Mouse (Mus musculus): Measurements from ENCODE around the gene Bcl3. TPM values are rescaled to one million over a fixed set of nuclear protein-coding genes. Genes with fewer than 3 reads are reported as not detected.
A peak's percentile ranks its signal among the peaks of the same experiment; 100 is the strongest.

Bcl3 gene
- polyA plus RNA-seq, 1 experiment from 2014 or later, result 5.4 TPM

DNA sequence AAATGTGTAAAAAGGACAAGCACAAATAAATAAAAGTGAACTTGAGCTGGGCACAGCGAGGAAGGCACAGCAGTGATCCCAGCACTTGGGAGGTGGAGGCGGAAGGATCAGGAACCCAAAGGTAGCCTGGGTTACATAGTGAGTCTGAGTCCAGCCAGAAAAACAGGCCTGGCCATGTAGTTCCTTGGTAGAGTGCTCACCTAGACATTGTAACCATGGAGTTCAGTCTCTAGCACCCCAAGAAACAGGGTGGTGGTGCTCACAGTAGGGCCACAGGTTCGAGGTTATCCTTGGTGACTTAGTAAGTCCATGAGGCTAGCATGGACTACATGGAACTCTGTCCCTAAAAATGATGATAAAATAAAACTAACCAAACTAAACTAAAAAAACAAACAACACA, 18.4 kb upstream of the Bcl3 start:
- no peak for ATAC-seq (ENCODE audit: low read depth)
- Histone ChIP-seq H3K4me1 (replicated peaks; ENCODE audit: control insufficient read depth, insufficient read depth, low read length) (peaks cover 2% of the 10 kb centered on the region; the same call in 1 of the 2 replicates), H3K27ac (ENCODE audit: low read length) (no peak overlapping the region), H3K9me3 (ENCODE audit: control insufficient read depth, low read length) (no peaks in the 10 kb centered on the region), H3K36me3 (ENCODE audit: control insufficient read depth, insufficient read depth, low read length) (no peaks in the 10 kb centered on the region), H3K4me2 (ENCODE audit: low read depth, low read length) (no peak overlapping the region), H3K9ac (ENCODE audit: low read length) (no peak overlapping the region), H3K27me3 (ENCODE audit: control insufficient read depth, insufficient read depth, low read depth, low read length) (peaks cover 7% of the 10 kb centered on the region; the same call in 1 of the 2 replicates), H3K4me3 (ENCODE audit: low read length) (no peak overlapping the region)
- 74% methylated on average over 3 of the region's 3 CpGs for WGBS

- H3K9ac ChIP-seq (ENCODE audit: low read length), result no peak overlapping the region
- no peak for ATAC-seq (ENCODE audit: low read depth)
- peaks cover 2% of the 10 kb centered on the region; the same call in 1 of the 2 replicates for H3K4me1 ChIP-seq (replicated peaks; ENCODE audit: control insufficient read depth, insufficient read depth, low read length)
- H3K27ac ChIP-seq (ENCODE audit: low read length), result no peak overlapping the region
- 71% methylated on average over 4 of the region's 4 CpGs for WGBS
- no peaks in the 10 kb centered on the region for H3K36me3 ChIP-seq (ENCODE audit: control insufficient read depth, insufficient read depth, low read length)
- peaks cover 7% of the 10 kb centered on the region; the same call in 1 of the 2 replicates for H3K27me3 ChIP-seq (ENCODE audit: control insufficient read depth, insufficient read depth, low read depth, low read length)
- no peak overlapping the region for H3K4me3 ChIP-seq (ENCODE audit: low read length)
- no peaks in the 10 kb centered on the region for H3K9me3 ChIP-seq (ENCODE audit: control insufficient read depth, low read length)
- H3K4me2 ChIP-seq (ENCODE audit: low read depth, low read length), result no peak overlapping the region
These were observed 17.8 kb upstream of the Bcl3 start for GRCm38 (mm10) chr7:19840371-19840770.

GRCm38 (mm10) chr7:19836843-19837242, 14.3 kb upstream of the Bcl3 start:
- Histone ChIP-seq H3K4me1 (replicated peaks; ENCODE audit: control insufficient read depth, insufficient read depth, low read length) (no peaks in the 10 kb centered on the region), H3K27me3 (ENCODE audit: control insufficient read depth, insufficient read depth, low read depth, low read length) (no peaks in the 10 kb centered on the region), H3K4me3 (ENCODE audit: low read length) (no peak overlapping the region), H3K27ac (ENCODE audit: low read length) (no peak overlapping the region), H3K36me3 (ENCODE audit: control insufficient read depth, insufficient read depth, low read length) (no peaks in the 10 kb centered on the region), H3K9me3 (ENCODE audit: control insufficient read depth, low read length) (no peaks in the 10 kb centered on the region), H3K4me2 (ENCODE audit: low read depth, low read length) (no peak overlapping the region), H3K9ac (ENCODE audit: low read length) (no peak overlapping the region)
- WGBS, result 40% methylated on average over 3 of the region's 3 CpGs
- no peak for ATAC-seq (ENCODE audit: low read depth)

DNA sequence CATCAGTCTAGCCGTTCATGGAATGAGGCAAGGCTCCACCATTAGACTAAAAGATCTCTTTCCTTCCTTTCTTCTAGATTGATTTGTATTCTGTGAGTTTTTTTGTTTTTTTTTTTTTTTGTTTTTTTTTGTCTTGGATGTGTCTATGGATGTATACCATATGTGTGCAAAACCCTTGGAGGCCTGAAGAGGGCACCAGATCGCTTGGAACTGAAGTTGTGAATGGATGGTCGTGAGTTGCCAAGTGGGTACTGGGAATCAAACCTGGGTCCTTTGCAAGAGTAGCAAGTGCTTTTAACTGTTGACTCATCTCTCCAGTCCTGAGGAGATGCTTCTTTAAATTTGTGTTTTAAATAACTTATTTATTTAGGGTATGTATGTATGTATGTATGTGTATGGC, 11.5 kb upstream of the Bcl3 start:
- ATAC-seq (ENCODE audit: low read depth), result no peak
- Histone ChIP-seq H3K9ac (ENCODE audit: low read length) (no peak overlapping the region), H3K27me3 (ENCODE audit: control insufficient read depth, insufficient read depth, low read depth, low read length) (no peaks in the 10 kb centered on the region), H3K9me3 (ENCODE audit: control insufficient read depth, low read length) (no peaks in the 10 kb centered on the region), H3K4me1 (replicated peaks; ENCODE audit: control insufficient read depth, insufficient read depth, low read length) (peaks cover 11% of the 10 kb centered on the region), H3K4me2 (ENCODE audit: low read depth, low read length) (no peak overlapping the region), H3K27ac (ENCODE audit: low read length) (no peak overlapping the region), H3K36me3 (ENCODE audit: control insufficient read depth, insufficient read depth, low read length) (no peaks in the 10 kb centered on the region), H3K4me3 (ENCODE audit: low read length) (no peak overlapping the region)
- WGBS, result 58% methylated on average over 3 of the region's 3 CpGs

DNA sequence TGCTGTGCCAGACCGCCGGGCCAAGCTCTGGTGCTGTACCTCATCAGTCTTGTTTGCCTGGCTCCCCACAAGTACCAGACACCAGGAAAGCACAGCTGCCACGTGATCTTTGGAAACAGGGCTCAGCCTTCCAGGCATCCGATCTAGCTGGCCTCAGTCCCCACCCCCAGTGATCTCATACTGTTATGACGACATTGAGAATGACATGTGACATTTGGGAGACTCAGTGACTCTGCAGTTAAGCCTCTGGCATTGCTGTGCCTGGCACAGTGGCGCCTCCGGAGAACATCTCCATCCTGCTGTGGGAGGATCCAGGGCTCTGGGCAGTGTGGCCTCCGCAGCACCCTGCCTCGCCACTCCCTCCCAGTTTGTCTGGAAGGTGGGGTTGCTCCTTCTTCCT, 9.3 kb upstream of the Bcl3 start:
- Histone ChIP-seq H3K4me2 (ENCODE audit: low read depth, low read length) (no peak overlapping the region), H3K27ac (ENCODE audit: low read length) (no peak overlapping the region), H3K4me3 (ENCODE audit: low read length) (no peak overlapping the region), H3K9ac (ENCODE audit: low read length) (no peak overlapping the region), H3K9me3 (ENCODE audit: control insufficient read depth, low read length) (no peaks in the 10 kb centered on the region), H3K4me1 (replicated peaks; ENCODE audit: control insufficient read depth, insufficient read depth, low read length) (peaks cover 12% of the 10 kb centered on the region), H3K36me3 (ENCODE audit: control insufficient read depth, insufficient read depth, low read length) (no peaks in the 10 kb centered on the region), H3K27me3 (ENCODE audit: control insufficient read depth, insufficient read depth, low read depth, low read length) (no peaks in the 10 kb centered on the region)
- 33% methylated on average over 9 of the region's 9 CpGs for WGBS
- peak; percentile 16; the same call in 1 of the 2 replicates for ATAC-seq (ENCODE audit: low read depth)

GRCm38 (mm10) chr7:19830682-19831156, 8.1 kb upstream of the Bcl3 start:
- H3K27ac ChIP-seq (ENCODE audit: low read length), result no peak overlapping the region

DNA sequence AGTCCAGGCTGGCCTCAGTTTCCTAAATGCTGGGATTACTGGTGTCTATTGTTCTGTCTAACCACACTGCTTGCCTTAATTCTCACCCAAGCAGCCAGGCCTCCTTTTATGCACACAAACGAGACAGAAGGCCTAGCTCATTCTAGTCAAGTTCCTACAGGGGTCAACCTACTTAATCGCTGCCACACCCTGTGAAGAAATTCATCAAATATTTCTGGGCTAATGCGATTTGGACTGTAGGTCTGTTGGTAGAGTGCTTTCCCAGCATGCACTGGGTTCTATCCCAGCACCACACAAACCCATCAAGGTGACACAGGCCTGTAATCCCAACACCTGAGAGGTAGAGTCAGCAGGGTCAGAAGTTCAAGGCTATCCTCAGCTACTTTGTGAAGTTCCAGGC, 7.1 kb upstream of the Bcl3 start:
- no peak overlapping the region for H3K4me2 ChIP-seq (ENCODE audit: low read depth, low read length)
- WGBS, result 63% methylated on average over 3 of the region's 3 CpGs
- H3K36me3 ChIP-seq (ENCODE audit: control insufficient read depth, insufficient read depth, low read length), result no peaks in the 10 kb centered on the region
- no peak for ATAC-seq (ENCODE audit: low read depth)
- no peak overlapping the region for H3K9ac ChIP-seq (ENCODE audit: low read length)
- peaks cover 16% of the 10 kb centered on the region for H3K4me1 ChIP-seq (replicated peaks; ENCODE audit: control insufficient read depth, insufficient read depth, low read length)
- H3K4me3 ChIP-seq (ENCODE audit: low read length), result no peak overlapping the region
- no peaks in the 10 kb centered on the region for H3K27me3 ChIP-seq (ENCODE audit: control insufficient read depth, insufficient read depth, low read depth, low read length)
- no peak overlapping the region for H3K27ac ChIP-seq (ENCODE audit: low read length)
- no peaks in the 10 kb centered on the region for H3K9me3 ChIP-seq (ENCODE audit: control insufficient read depth, low read length)

More at GRCm38 (mm10) chr7:19830682-19831156, 8.1 kb upstream of the Bcl3 start:
- H3K4me1 ChIP-seq (replicated peaks; ENCODE audit: control insufficient read depth, insufficient read depth, low read length), result peaks cover 15% of the 10 kb centered on the region
- no peaks in the 10 kb centered on the region for H3K36me3 ChIP-seq (ENCODE audit: control insufficient read depth, insufficient read depth, low read length)
- peak overlapping the region; percentile 33; the same call in 1 of the 2 replicates for H3K9ac ChIP-seq (ENCODE audit: low read length)
- peak overlapping the region; percentile 26 for H3K4me2 ChIP-seq (ENCODE audit: low read depth, low read length)
- no peaks in the 10 kb centered on the region for H3K27me3 ChIP-seq (ENCODE audit: control insufficient read depth, insufficient read depth, low read depth, low read length)
- peak; percentile 87 for ATAC-seq (ENCODE audit: low read depth)
- H3K4me3 ChIP-seq (ENCODE audit: low read length), result peak overlapping the region; percentile 0; the same call in 1 of the 2 replicates
- 19% methylated on average over 13 of the region's 13 CpGs for WGBS
- H3K9me3 ChIP-seq (ENCODE audit: control insufficient read depth, low read length), result no peaks in the 10 kb centered on the region

GRCm38 (mm10) chr7:19826756-19827155, 4.2 kb upstream of the Bcl3 start:
- WGBS, result 31% methylated on average over 6 of the region's 6 CpGs

GRCm38 (mm10) chr7:19824182-19824973, 1.8 kb upstream of the Bcl3 start:
- Histone ChIP-seq H3K27ac (ENCODE audit: low read length) (peak overlapping the region; percentile 85), H3K4me2 (ENCODE audit: low read depth, low read length) (peak overlapping the region; percentile 38; the same call in 1 of the 2 replicates), H3K27me3 (ENCODE audit: control insufficient read depth, insufficient read depth, low read depth, low read length) (peaks cover 5% of the 10 kb centered on the region), H3K9ac (ENCODE audit: low read length) (peak overlapping the region; percentile 14; the same call in 1 of the 2 replicates), H3K4me3 (ENCODE audit: low read length) (peak overlapping the region; percentile 7; the same call in 1 of the 2 replicates), H3K36me3 (ENCODE audit: control insufficient read depth, insufficient read depth, low read length) (no peaks in the 10 kb centered on the region), H3K9me3 (ENCODE audit: control insufficient read depth, low read length) (no peaks in the 10 kb centered on the region), H3K4me1 (replicated peaks; ENCODE audit: control insufficient read depth, insufficient read depth, low read length) (peaks cover 23% of the 10 kb centered on the region)
- 18% methylated on average over 26 of the region's 26 CpGs for WGBS
- peak; percentile 93 for ATAC-seq (ENCODE audit: low read depth)

More at GRCm38 (mm10) chr7:19826756-19827155, 4.2 kb upstream of the Bcl3 start:
- Histone ChIP-seq H3K36me3 (ENCODE audit: control insufficient read depth, insufficient read depth, low read length) (no peaks in the 10 kb centered on the region), H3K4me3 (ENCODE audit: low read length) (no peak overlapping the region), H3K4me1 (replicated peaks; ENCODE audit: control insufficient read depth, insufficient read depth, low read length) (peaks cover 33% of the 10 kb centered on the region), H3K4me2 (ENCODE audit: low read depth, low read length) (no peak overlapping the region), H3K27ac (ENCODE audit: low read length) (no peak overlapping the region), H3K27me3 (ENCODE audit: control insufficient read depth, insufficient read depth, low read depth, low read length) (peaks cover 3% of the 10 kb centered on the region), H3K9ac (ENCODE audit: low read length) (no peak overlapping the region), H3K9me3 (ENCODE audit: control insufficient read depth, low read length) (no peaks in the 10 kb centered on the region)
- ATAC-seq (ENCODE audit: low read depth), result no peak

Measured in lung, embryonic 16.5 days (tissue).